Mouse (Mus musculus): ENCODE data around the gene Maip1.

Maip1 gene

GRCm38 (mm10) chr1:57429786-57430483 lies 23.8 kb downstream of the Maip1 start:
- DNase-seq, result no peak

DNA sequence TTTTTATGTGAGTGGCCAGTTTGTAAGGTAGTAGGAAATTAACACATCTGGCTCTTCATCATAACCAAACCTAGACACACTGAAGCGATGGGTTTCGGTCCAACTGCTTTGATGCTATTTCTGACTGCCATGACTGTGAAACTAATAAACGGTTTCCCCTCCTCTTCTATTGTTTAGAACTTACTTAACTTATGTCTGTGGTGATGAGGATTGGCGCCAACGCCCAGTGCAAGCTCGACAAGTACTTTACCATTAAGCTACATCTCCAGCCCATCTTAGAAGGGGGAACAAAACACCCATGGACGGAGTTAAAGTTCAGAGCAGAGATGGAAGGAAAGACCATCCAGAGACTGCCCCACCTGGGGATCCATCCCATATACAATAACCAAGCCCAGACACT lies 27.0 kb downstream of the Maip1 start:
- no peak for DNase-seq

DNA sequence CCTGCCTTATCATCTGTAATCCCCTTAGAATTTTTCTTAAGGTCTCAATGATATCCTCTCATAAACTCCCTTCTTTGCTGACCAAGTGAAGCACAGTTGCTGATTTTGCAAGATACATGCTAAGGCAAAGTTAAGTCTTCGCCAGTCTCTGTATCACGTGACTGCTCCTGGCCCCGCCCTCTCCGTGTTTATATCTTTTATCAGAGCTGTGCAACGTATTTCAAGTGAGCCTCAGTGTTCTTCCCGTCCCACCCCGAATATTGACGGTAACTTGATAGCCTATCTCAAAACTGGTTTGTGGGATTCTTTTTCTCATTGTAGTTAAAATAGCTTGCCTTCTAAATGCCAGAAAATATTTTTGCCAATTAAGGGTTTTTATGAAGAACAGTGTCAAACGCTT lies 30.3 kb downstream of the Maip1 start:
- DNase-seq, result no peak

DNA sequence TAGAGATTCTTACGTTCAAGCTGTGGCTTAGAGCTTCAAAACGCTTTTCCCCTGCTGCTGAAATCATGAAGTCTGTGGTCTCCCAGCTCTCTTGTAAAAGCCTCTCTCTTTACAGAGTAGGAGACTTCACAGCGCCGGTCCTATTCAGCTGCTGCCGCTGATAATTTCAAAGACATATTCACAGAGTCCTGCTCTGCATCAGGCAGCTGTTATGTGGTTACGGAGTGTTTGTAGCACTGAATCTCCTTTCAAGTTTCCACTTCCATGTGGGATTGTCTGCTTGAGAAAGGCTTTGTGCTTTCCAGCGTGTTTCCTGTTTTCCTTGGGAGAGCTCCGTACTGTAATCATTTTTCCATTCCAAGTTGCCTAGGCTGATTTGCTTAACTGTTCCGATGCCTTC lies 30.8 kb downstream of the Maip1 start:
- no peak for DNase-seq

GRCm38 (mm10) chr1:57439026-57439425 lies 32.9 kb downstream of the Maip1 start:
- no peak for DNase-seq

- no peak for DNase-seq
These were observed 34.6 kb downstream of the Maip1 start for GRCm38 (mm10) chr1:57440771-57441170.

DNA sequence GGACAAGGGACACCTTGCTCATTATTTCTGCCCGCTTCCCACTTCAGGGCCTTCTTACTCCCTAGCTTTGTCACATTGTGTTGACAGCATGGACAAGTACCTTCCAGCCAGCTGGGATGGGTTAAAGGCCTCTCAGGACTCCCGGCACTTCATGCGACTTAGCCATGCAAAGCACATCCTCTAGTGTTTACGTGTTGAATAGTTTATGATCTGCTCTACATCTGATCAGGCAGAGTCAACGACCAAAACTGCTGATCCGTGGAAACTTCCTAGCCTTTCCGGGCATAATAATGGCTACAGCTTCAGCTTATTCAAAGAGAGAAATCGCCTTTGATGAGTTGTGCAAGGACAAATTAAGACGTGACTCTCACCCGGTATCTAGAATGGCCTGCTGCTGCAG lies 39.6 kb downstream of the Maip1 start:
- no peak for DNase-seq

DNA sequence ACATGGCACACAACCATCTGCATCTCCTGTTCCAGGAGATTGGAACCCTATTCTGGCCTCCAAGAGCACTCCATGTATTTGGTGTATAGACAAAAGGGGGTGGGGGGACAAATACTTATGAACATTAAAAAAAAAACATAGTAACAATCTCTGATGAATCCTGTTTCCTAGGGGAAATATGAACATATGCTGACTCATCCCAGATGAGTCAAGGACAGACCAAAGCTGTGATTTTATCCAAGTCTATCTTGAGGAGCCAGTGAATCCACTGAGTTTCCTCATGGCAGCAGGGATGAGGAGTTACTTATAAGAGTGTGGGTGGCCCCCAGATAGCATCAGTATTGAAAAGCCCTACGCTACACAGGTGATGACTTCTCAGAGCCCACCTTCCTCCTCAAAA lies 44.1 kb downstream of the Maip1 start:
- no peak for DNase-seq

DNA sequence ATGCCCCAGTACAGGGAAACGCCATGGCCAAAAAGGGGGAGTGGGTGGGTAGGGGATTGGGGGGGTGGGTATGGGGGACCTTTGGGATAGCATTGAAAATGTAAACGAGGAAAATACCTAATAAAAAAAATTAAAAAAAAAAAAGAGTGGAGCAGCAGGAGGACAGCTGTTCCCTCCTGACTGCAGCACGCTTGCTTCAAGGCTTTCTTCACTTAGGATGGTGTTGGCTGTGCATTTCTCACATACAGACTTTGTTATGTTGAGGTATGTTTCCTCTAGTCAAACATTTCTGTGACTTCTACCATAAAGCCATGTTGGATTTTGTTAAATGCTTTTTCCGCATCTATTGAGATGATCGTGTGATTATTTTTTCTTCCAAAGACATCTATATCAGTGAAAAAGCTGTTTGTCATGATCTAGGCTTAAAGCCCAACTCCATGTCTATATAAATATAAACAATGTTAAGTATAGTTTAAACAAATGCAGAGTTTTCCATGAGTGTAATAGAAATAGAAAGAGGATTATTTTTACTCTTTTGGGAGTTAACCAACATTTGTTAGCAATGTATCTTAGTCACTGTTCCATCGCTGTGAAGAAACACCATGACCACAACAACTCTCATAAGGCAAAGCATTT lies 54.3 kb downstream of the Maip1 start:
- no peak for DNase-seq
